Mouse (Mus musculus): ENCODE results near the gene Stambpl1. TPM values are rescaled to one million over a fixed set of nuclear protein-coding genes. Genes with fewer than 3 reads are reported as not detected.

The Stambpl1 gene
- polyA plus RNA-seq, 1 experiment from 2014 or later, result 13.2 TPM

Other genes starting within 250 kb of the Stambpl1 start
- not detected in 2 replicates for gene Lipf, start 231.0 kb upstream of the Stambpl1 start, polyA plus RNA-seq (2015; fragmentation: Nextera tagmentation; extraction: Ambion mirVana)
- gene Lipk, start 183.9 kb upstream of the Stambpl1 start, polyA plus RNA-seq (2015; fragmentation: Nextera tagmentation; extraction: Ambion mirVana), result 0.21 and 0.25 TPM in 2 replicates
- gene Lipn, start 124.9 kb upstream of the Stambpl1 start, polyA plus RNA-seq (2015; fragmentation: Nextera tagmentation; extraction: Ambion mirVana), result not detected in 2 replicates
- 3.4 and 3.8 TPM in 2 replicates for gene Lipm, start 91.3 kb upstream of the Stambpl1 start, polyA plus RNA-seq (2015; fragmentation: Nextera tagmentation; extraction: Ambion mirVana)
- 2.8 and 3.9 TPM in 2 replicates for gene Ankrd22, start 26.2 kb upstream of the Stambpl1 start, polyA plus RNA-seq (2015; fragmentation: Nextera tagmentation; extraction: Ambion mirVana)
- 66.9 and 72.9 TPM in 2 replicates for gene Acta2, start 63.4 kb downstream of the Stambpl1 start, polyA plus RNA-seq (2015; fragmentation: Nextera tagmentation; extraction: Ambion mirVana)
- gene Fas, start 98.4 kb downstream of the Stambpl1 start, polyA plus RNA-seq (2015; fragmentation: Nextera tagmentation; extraction: Ambion mirVana), result 5.6 and 6.2 TPM in 2 replicates